Mouse (Mus musculus) right cerebral cortex, postnatal 25 days (tissue): ENCODE data around the gene Olfr804.

ENCODE experiments used
- DNase-seq: peaks from one replicate; pipeline ENCODE4 v3.0.0; 2022

The Olfr804 gene

DNA sequence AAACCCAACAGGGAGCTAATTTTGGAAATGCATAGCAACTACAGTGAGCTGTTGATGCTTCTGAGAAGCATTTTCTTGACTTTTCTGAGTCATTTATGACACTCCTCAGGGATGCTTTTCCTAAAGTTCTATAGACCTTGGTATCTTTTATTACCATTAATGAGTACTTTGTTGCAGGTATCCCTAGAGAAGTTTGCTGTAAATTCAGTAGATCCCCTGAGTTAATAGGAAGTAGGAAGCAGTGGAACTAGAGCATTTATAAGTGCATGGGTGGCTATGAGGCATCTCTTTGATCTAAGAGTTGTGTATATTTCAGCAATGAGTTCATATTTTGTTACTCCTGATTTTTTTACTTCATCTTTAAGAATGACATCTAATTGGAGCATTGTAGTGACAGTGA, at the start of gene Olfr804:
Olfr804 (plus strand) TSS at position 301 of the 400 bp plus-strand sequence.
- DNase-seq = no peak

DNA sequence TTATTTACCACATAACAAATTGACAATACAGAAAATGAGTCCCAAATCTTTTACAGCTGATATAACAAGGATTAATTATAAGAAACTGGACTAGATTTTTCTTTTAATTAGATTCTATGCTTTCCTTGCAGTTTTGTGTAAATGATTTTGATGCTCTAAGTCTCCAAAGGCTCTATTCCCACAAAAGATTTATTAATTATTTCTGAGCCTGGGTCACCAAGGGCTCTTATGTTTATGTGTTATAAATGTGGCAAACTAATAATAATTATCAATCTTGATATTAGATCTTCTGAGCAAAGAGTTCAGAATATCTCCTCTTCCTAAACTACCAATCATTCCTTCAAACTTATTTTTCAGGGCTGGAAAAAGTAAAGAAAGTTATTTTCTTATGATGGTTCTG, 45.6 kb upstream of the Olfr804 start, which contains the start of gene Olfr800:
Olfr800 (plus strand) TSS at position 301 of the 400 bp plus-strand sequence.
- DNase-seq = no peak

DNA sequence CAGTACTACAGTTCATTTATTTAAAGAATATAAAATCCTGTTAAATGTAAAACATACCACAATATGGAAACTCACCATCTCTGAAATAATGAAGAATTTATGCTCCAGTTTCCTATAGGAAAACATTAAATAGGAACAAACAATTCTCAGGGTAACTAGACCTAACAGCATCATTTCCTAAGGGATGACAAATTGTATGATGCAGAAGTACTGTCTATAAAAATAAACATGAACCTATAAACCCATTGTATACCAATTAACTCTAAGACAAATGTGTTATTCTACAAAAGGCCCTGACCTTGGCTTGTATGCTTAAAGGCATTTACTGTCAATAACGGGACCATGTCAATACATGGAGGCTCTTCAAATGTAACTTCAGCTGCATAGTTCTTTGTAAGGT, 29.2 kb upstream of the Olfr804 start, which contains the start of gene Olfr801:
Olfr801 (minus strand) TSS at position 101 of the 400 bp plus-strand sequence.
- DNase-seq = no peak

DNA sequence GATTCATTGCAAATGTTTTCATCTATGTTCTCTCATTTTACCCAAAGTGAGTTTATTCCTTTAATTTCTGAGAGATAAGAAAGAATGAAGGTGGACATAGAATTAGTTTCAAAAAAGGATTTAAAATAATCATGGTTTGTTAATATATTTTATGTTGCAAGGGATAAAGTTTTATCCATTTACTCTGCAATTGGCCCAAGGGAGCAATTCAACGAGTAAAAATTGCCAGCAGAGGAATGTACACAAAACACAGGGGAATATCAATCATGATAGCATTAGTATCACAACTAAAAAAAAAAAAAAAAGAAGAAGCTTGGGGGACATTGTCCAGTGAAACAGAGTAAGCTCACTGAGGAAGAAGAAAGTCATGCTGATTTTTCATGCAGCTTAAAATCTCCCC, 14.9 kb upstream of the Olfr804 start, which contains the start of gene Olfr802:
Olfr802 (minus strand) TSS at position 101 of the 400 bp plus-strand sequence.
- DNase-seq = no peak

DNA sequence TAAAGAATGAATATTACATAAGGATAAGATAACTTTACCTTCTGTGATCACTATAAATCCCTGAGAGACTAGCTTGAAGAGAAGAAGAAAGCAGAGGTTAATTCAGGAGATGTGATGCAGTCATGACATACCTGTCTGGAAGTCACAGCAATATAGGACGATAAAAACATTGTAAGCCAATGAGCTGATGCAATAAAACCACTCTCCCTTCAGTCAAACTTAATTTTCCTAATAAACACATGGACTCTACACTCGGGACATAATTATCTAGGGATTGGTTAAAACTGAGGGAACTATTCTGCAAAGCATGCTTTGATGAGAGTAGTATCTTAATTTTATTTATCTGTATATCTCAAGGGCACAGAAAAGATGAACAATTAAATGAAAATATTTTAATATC, 8.8 kb upstream of the Olfr804 start, which contains the start of gene Olfr803:
Olfr803 (minus strand) TSS at position 101 of the 400 bp plus-strand sequence.
- DNase-seq = no peak

DNA sequence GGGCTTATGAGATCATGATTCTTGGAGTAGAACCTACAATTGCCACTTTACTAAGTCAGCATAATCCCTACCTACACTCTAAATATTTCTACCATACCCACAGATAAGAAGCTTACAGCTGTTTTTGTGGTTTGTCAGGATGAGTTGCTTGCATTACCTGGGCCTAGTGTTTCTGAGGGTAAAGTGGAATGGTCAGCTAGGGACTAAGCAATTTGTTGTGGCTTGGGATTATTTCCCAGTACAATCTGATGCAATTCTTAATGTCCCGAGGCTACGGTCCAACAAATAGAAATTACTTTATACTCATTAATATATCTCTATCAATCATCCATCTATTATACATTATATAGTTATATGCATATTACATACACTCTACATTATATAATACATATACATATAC, 26.3 kb downstream of the Olfr804 start, which contains the start of gene Olfr805:
Olfr805 (minus strand) TSS at position 101 of the 400 bp plus-strand sequence.
- no peak for DNase-seq

DNA sequence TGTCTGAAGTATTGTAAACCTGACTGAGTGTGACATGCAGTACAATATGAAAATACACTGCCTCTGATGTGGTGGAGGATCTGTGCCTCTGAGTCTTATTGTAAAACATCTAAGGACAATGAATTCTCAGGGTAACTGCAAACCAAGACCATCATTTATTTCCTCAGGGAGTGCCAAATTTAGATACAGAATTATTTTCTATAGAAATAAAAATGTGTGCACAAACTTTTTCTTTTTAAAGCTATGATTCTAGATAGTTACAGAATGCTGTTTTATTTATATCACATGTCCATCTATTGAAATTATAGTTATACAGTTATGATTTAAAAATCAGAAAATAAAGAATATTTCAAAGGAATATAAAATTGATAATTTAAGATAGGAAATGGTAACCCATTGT, 38.8 kb downstream of the Olfr804 start, which contains the start of gene Olfr806:
Olfr806 (minus strand) TSS at position 101 of the 400 bp plus-strand sequence.
- DNase-seq = no peak

DNA sequence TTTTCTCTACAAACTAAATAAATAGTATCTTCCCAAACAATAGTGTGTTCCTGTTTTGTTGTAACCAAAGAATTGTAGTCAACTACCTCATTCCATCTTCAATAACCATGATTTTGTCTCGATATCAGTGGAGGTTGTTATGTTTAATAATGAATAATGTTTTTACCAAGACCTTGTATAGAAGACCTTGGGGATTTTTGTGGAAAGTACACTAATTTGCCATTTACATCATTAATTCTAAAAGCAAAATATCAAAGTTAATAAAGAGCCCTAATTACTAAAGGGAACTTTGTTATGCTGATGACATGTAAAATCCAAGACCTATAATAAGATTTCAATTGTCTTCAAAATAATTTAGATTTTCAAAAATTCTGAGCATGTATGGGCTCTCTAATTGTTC, 54.7 kb downstream of the Olfr804 start, which contains the start of gene Olfr807:
Olfr807 (minus strand) TSS at position 101 of the 400 bp plus-strand sequence.
- DNase-seq = no peak
